In genomic region chr10:10710359-10710758, GRCm38 (mm10) we compare ENCODE assay signal across 15 mouse cellular contexts.
DNase-seq lines count a peak whose midpoint lies in the region; ATAC-seq lines count a peak whose summit lies in the region.
"Had no signal": no experiment of that assay in that cellular context is flagged by ENCODE, and none has a peak within 500 bp of the region (broad histone marks: within the 10 kb centered on the region; RNA-seq: fewer than 3 reads in every experiment).

No protein-coding gene starts in this region.

- 0 out of 2 replicates have a peak, but pooled peaks have one; percentile 10 for ATAC-seq in cerebellum, adult (ENCODE audit: insufficient number of reproducible peaks, low FRiP score, low TSS enrichment)
- ATAC-seq: activated CD4-positive, CD25-positive, alpha-beta regulatory T cell, adult 4 months; CD4-positive, CD25-positive, alpha-beta regulatory T cell, adult 4 months had no signal

- no peak for DNase-seq in cerebellum, adult 11-12 months
- peak; percentile 30 for DNase-seq in cerebellum, adult 8-10 months
- DNase-seq in cerebellum, adult 11 months: no peak
- DNase-seq in cerebellum, adult 9-10 months: peak; percentile 55
- peak; percentile 37 to 58 for DNase-seq in cerebellum, postnatal 25 days
- no peak for DNase-seq in lung, adult 18-20 months
- DNase-seq: adrenal gland, adult 8-10 months; adrenal gland, postnatal 14 days; adrenal gland, postnatal 36 days; B cell, adult 2 months; embryo, embryonic 11 days; forebrain, postnatal 0 days had no signal

Comparison
In these comparisons a context has a peak if more than half of its experiments do, and no peak if none do; other contexts are left out.
1. DNase-seq: peak in cerebellum, adult 8-10 months (single experiment), cerebellum, adult 9-10 months (single experiment) and cerebellum, postnatal 25 days (2 of 2); none in cerebellum, adult 11-12 months (single experiment), cerebellum, adult 11 months (single experiment) and lung, adult 18-20 months (0 of 2).